Mouse (Mus musculus) liver, postnatal 0 days (tissue): ENCODE data around the gene Rplp1.

ENCODE experiments used
- CTCF ChIP-seq: sonication (generic); IDR thresholded peaks from 2 replicates; pipeline ENCODE4 v1.5.1; 2016; ENCODE audit warnings: antibody characterized with exemption, low read depth
- EP300 ChIP-seq: IDR thresholded peaks from 2 replicates; pipeline ENCODE4 v1.6.1; 2016; ENCODE audit warnings: antibody characterized with exemption, low read depth, mild to moderate bottlenecking

GRCm38 (mm10) chr9:61871839-61872238 lies 42.5 kb downstream of the Rplp1 start:
- TF ChIP-seq CTCF = no peak
- TF ChIP-seq EP300 = no peak
